Mouse (Mus musculus) ovary, adult 18-20 months (tissue): ENCODE results near the gene Slc52a3.
A peak's percentile ranks its signal among the peaks of the same experiment; 100 is the strongest.

Experiments
- DNase-seq: peaks from one replicate; pipeline ENCODE4 v3.0.0; 2022; ENCODE audit warnings: low spot score, mixed read lengths

The Slc52a3 gene

DNA sequence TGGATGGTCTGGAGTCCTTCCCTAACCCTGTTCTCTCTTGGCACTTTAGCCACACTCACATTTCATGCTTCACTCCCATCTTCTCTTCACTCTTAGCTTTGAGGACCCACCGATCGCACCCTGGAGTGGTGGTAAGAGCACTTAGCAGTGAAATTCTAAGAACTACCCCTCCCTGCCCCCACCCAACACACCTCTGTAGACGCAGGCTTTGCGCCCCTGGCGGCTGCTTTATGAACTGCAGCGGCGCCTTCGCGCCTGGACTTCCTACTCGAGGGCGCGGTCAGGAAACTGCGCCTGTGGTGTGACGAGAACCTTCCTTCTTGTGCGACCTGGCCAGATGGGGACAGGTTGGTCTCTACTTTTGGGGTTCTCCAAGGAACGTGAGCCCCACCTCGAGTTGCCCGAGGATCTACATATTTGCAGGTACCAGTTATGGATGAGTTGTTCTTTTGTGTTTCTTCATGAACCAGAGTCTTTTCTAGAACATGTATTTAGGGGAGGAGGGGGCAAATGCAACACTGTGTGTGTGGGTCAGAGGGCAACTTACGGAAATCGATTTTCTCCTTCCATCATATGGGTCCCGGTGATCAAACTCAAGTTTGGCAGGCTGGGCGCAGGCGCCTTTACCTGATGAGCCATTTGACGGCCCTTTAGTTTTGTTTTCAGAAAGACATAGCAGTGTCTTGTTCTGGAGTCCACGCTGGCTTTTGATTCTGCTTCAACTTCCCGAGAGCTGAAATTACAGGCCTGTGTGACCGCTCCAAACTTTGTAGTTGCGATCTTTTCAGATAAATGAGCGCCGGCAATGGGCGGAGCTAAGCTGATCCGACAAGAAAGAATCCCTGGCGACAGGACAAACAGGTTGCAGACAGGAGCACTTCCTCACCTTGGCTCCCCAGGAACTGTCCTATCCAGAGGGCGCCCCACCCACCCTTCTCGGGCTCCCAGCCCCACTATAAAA is at the start of gene Slc52a3:
Gene Slc52a3, plus strand, starts transcription at position 283 of the 961 bp plus-strand sequence.
- DNase-seq, result peak; percentile 49

DNA sequence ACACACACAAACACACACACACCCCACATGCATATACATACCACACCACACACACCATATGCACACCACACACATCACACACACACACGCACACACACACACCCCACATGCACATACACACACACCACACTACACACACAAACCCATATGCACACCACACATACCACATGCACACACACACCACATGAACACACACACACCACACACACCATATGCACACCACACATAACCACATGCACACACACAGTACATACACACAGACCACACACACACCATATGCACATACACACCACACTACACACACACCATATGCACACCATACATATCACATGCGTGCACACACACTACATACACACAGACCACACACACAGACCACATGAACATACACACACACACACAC is 48.7 kb upstream of the Slc52a3 start:
- DNase-seq, result no peak

DNA sequence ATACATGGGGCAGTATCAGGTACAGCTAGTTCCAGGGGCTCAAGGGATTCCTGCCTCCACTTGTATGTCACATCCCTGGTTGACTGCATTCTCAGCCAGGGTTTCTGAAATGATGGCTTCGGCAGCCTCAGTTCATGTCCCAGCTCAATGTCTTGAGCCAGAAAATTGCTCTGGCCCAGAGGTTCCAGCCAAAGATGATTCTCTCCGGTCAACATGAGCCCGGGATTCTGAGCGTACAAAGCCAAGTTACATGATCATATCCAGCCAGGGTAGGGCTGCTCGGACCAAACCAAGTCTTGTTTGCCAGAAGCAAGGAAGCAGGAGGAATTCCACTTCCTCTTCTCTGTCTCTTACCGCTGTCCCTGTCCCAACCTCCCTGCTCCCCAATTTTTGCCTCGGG is 48.0 kb upstream of the Slc52a3 start:
- no peak for DNase-seq

DNA sequence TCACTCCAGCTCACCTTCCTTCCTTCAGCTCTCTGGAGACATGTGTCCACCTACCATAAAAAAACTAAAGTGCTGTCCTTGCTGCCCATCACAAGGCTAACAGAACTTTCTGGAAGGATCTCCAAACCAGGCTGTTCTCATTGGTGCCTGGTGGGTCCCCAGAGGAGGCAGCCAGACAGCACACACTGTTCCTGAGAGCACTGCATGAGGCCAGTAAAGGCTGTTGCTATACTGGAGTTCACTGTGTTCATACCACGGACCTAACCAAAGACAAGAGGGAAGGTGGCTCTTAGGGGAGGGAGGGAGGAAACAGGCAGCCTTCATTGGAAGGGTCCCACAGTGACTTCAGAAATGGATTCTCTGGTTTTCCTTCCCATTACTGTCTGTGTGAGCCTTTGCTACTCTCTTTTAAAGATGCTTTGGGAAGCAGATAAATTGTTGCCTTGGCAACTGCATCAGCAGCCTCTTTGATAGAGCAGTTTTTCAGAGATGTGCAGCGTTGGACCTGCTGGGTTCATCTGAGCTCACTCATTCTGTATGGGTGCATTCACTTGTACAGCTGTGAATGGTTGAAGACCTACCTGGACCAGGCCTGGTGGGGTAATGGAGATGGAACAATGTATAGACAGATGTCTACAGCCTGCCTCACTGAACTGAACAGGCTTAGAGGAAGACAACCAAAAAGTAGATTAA is 47.1 kb upstream of the Slc52a3 start:
- DNase-seq, result no peak

DNA sequence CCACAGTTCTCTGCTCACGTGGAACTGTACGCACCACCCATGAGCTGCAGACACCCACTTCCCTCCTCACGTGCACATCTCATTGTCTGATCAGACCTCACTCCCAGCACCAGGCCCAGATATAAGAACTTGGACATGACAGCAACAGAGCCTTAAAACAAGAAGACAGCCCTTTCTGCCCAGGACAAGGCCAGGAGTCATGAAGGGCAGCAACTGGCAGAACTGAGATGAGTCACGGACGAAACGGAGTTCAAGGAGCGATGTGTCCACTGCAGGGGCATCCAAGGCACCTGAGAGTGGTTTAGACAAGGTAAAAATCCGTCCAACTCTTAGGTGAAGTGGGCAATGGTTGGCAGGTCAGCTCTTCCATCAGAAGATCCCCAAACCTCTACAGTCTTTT is 42.6 kb upstream of the Slc52a3 start:
- no peak for DNase-seq

DNA sequence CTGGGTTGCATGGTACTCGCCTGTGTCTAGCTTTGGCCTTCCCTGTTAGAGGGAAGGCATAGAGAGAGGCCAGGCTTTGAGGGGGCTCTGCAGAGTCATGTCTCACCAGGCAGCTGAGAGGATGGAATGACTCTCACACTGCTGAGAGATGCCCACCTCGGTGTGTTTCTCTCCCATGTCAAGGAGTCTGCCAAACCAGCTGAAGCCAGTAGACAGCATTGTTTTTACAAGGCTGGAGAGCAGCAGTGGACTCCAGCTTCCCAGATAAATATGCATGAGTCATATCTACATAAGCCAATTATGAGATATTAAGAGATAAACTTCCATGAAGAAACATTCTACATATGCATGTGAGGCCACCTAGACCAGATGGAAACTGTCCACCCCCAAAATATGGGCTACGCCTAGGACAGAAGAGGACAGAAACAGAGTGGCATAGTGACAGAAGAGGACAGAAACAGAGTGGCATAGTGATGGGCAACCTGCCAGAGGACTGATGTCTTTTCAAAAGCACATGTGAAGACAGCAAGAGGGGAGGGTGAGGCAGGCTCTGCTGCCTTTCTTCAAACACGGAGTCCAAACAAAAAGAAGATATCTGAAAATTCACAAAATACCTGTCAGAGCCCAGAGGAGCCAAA is 39.7 kb upstream of the Slc52a3 start:
- DNase-seq, result no peak

DNA sequence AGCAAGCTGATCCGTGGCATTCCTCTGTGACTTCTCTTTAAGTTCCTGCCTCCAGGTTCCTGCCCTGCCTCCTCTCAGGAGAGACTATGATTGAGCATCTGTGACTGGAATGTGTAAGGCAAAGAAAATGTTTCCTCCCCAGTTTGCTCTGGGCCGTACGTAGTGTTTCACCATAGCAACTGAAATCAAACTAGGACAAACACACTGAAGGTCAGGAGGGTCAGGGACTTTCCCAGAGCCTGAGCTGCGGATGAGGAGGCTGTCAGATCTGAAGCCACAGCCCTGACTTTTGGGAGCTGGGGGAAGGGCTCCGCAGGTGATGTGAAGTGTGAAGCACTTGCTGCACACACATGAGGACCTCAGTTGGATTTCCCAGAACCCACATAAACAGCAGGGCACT is 37.0 kb upstream of the Slc52a3 start:
- no peak for DNase-seq

DNA sequence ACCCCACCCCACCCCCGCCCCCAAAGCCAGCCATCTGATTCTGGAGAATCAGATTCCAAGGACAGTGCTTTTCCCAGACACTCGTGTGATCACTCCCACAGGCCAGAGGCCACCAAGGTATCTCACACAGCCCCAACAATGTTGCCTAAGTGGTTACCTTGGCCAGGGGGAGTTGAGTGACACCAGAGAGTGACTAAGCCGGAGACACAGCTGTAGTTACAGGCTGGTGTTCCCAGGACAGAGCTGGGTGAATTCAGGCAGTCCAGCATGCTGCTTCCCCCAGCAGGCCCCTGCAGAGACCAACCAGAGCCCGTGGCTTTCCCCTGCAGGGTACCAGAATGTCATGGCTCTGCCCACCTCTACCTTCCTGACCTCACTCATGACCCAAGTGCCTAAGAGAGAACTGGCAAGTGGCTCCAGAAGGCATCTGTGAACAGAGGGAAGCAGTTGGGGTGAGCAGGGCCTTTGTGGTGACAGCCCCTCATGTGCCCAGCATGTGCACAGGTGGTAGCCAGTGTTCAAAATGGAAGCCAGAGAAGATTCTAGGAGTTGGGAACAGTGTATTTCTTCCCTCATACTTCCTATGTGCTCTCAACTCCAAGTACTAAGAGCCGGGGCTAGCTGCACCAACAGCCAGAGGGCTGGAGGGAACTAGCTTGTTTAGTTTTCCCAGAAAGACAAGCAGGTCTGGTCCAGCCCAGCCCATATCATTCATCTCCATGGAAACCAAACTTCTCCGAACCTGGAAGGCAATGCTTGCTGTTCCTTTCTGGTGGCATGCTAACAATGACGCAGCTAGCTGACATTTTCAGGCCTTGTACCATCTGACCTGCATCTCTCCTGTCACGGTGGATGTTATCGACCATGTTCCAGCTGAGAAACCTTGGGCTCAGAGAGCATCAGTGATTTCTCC is 34.8 kb upstream of the Slc52a3 start:
- no peak for DNase-seq

DNA sequence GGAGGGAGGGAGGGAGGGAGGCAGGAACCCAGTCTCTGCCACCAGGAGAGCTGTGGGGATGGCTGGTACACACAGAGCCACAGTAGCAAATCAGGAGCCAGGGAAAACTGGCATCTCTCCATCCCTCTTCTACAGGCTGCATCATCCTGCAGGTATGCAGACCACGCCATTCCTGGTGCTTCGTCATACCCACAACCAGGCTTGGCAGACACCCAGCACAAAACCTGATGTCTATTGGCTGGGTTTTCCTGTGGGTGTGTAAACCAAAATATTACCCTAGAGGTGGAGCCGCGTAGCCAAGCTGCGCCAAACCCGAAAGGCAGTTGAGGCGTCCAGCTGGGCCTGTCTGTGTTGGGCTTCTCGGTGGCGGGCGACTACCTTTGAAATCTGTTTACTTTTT is 33.8 kb upstream of the Slc52a3 start:
- peak; percentile 63 for DNase-seq

DNA sequence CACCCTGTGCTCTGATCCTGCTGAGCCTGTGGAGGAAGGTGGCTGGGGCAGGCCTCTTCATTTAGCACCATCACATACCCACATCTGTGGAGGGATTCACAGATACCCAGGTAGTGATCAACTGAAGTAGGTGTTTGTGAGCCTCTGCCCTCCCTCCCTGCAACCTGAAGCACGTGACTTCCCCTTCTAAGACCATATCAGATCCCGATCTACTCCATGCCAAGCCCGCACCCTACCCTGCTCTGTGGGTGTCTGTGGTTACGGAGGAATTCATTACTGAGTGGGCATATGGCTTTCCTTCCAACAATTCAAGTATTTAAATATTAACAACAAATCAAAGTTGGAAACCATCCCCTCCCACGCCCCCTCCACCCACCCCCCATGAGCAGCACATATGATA is 33.0 kb upstream of the Slc52a3 start:
- DNase-seq, result no peak

DNA sequence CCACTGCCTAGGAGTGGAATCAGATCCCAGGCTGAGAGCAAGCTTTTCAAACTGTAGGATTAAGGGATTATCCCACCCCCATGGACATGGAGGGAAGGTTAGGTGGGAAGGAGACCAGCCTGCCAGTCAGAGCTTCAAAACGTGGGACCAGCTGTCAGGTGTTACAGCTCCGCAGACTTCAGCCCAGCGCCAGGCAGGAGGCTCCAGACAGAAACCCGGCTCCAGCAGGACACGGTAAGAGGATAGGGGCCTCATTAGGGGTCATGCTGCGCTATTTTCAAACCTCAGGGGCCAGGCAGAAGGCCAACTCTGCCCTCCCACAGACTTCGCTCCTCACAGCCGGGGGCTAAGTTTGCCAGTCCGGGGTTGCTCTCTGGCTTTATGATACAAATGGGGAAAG is 32.3 kb upstream of the Slc52a3 start:
- DNase-seq, result no peak

DNA sequence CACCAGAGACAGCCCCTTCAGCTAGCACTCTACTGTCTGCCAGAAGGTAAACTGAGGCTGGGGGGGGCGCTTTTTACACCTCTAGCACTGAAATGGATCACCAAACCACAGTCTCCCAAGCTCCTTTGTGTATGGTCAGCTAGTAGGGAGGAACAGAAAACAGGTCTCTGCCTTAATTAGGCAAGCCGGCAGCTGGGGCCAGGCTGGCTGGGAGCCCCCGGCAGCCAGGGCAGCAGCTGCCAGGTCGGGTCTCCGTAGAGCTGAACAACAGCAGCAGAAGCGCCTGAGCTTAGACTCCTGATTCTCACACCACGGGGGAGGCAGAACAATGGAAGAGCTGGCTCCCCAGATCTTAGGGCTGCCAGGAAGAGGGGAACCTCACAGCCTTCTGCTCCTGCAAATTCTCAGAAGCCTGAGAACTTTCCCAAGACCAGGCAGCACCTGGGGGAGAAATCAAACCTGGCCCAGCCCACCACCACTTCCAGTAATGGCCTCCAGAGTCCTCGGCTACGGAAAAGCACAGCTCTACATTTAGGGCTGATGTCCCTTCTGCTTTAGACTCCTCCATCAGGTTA is 29.0 kb upstream of the Slc52a3 start:
- DNase-seq, result no peak

DNA sequence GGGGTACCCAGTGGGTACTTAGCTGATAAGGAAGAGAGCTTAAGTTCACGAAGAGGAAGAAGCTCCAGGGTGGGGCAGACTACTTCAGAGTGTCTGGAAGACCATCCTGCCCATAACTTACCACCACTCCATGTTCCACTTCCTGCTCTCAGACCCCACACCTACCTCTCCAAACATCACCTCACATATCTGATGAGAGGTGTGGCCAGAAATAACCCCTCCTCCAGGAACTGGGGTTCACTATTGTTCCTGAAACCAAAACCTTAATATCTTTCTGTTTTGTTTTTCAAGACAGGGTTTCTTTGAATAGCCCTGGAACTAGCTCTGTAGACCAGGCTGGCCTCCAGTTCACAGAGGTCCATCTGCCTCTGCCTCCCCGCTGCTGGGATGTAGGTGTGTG is 28.5 kb upstream of the Slc52a3 start:
- DNase-seq, result no peak

DNA sequence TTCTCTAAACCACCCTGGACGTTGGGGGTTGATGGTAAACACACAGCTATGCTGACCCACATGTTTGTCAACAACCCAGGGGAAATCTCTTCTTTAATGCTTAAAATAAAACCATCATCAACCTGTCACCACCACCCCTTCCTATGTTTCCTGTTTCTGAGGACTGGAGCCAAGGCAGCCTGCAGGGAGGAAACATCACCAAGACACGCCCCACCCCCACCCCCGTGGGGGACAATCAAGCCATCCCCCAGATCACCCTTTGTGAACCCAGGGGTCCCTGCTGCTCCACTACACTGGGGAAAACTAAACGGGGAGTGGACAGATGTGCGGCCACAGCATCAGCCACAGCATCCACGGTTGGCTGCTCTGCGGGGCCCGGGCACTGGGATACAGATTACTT is 27.9 kb upstream of the Slc52a3 start:
- DNase-seq, result no peak

DNA sequence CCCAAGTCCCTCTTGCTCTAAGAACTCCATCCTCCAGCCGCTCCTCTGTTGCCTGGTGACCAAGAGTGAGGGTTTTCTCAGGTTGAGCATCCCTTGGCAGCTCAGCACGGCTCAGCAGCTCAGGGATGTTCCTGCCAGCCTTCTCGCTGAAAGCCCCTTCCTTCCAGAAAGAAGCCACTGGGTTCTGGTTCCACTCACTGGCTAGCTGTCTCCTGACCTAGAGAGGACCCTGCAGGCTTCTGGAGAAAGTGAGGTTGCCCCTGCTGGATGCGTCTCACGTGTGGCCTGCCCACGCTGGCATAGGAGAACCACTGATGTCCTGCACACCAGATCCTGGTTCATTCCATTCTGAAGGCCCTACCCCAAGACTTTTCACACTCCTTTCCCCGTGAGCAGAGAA is 27.3 kb upstream of the Slc52a3 start:
- no peak for DNase-seq

DNA sequence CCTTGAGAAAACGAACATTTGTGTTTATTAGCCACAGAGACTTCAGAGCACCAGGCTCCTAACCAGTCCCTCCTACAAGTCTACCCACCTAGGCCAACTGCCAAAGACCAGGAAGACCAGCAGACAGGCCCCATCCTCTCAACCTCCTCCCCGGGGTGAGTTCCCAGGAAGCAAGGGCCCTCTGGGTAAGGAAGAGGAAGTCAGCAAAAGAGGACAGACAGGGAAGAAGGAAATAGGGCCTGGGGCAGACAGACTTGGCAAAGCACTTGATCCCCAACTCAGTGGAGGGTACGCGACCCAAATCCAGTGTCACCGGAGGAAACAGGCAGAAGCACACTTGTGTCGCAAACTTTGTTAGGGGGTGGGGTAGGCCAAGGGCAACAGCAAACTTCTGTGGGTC is 26.9 kb upstream of the Slc52a3 start:
- no peak for DNase-seq

DNA sequence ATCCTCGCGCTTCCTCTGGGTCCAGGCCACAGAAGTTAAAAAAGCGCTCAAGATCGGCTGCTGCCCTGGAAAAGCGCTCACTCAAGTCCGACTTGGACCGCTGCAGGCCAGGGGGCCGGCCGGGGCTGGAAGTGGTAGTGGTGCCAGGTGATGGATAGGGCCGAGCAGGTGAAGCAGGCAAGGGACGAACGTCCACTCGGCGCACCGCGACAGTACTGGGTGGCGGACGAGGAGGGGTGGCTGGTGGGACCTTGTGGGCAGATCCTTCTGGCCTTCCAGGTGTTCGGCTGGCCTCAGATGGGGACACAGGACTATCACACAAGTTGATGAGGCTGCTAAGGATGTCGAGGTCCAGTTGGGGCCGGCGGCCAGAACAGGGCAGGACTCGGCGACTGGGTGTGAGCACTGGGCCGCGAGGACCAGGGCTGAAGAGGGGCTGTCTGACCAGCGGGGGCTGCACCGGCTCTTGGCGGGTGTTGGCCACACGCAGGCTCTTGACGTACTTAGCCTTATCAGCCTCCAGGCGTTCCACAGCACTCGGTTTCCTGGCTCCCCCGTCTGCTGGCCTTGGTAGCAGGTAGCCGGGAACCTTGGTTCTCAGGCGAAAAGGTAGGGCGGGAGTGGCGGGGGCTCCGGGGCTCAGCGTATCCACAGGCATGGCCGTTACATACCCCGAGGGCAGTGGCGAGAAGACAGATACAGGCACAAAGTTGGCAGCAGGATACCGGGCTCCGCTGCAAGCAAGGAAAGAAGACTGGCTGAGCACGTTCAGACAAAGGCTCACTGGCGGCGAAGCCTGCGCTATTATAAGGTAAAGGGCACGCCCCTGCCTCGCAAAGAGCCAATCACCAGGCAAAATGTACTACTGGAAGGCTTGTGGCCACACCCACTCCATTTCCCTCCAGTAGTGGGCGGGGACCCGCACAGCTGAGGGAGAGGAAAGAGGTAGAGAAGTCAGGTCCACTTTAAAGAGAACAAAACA is 25.8 kb upstream of the Slc52a3 start:
- peak; percentile 78 for DNase-seq

DNA sequence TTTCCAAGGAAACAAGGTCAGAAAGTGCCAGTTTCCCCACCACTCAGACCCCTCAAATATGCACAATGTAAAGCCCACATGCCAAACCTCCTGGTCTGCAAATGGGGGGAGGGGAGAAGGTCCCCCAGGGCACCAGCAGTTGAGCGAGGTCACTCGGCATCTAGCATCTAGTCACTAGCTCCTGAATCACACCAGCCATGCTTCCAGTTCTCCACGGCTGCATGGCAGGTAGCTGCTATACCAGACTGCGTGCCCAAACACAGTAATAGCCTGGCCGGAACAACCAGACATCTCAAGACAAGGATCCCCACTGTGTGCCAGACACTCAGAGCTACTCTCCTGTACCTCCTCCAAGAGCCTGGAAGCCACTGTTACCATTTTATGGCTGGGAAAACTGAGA is 24.6 kb upstream of the Slc52a3 start:
- DNase-seq, result no peak

DNA sequence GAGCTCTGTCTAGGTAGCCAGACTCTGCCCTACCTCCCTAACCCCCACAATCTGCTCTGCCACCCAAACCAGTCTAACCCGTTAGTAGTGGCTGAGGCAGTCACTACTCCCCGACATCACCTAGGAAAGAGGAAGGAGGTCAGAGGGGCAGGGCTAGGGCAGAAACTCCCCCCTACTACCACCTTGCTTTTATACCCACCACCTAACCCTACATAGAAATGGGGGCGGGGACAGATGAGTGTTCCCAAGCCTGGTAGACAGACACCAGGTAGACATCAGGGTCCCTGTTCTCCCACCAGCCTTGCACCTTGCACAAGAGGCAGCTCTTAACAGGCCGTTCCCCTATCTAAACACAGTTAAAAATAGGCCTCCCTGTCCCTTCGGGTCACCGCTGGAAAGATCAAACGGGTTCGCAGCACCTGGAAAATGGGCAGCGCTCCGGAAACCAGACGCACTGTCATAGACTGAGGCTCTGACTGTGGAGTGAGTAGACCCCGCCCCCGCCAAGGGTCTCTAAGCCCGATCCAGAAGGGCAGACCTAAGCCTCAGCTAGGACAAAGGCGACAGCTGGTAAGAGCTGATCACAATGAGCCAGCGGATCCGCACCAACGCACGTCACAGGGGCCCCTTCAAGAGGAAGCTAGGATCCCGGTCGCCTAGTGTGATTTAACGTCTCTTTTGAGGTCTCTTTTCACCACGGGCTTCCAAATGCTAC is 23.3 kb upstream of the Slc52a3 start:
- no peak for DNase-seq
